Comparison of ENCODE assay signal across 21 mouse cellular contexts in the genomic region with DNA sequence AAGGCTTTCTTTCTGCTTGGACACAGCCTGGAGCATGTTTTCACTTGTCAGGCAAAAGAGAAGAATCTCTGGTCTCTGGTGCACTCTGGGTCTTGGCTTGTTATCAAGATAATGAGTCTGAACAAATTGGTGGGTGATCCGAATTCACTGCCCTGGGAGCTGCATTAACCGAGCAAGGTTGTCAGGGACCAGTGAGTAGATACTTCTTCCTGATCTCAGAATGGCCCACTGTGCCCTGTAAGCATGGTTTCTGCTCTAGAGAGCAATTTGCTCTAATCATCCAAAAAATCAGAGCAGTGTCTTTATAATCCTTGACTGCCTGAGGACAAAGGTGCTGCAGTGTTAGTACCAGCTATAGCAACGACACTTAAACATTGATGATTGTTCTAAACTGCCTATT.
DNase-seq lines count a peak whose midpoint lies in the region; ATAC-seq and TF ChIP-seq lines count a peak whose summit lies in the region.
"Had no signal": no experiment of that assay in that cellular context is flagged by ENCODE, and none has a peak within 500 bp of the region (broad histone marks: within the 10 kb centered on the region; RNA-seq: fewer than 3 reads in every experiment).

No protein-coding gene starts in this region.

- no peaks in the 10 kb centered on the region for H3K27me3 ChIP-seq in heart, embryonic 10.5 days (ENCODE audit: insufficient read depth, poor library complexity, severe bottlenecking)
- no peaks in the 10 kb centered on the region for H3K27me3 ChIP-seq in midbrain, postnatal 0 days (ENCODE audit: insufficient read depth, low read length)
- H3K27me3 ChIP-seq in midbrain, embryonic 13.5 days = no peaks in the 10 kb centered on the region
- H3K27me3 ChIP-seq: forebrain, embryonic 15.5 days; hindbrain, embryonic 12.5 days had no signal

- H3K4me3 ChIP-seq in heart, embryonic 10.5 days = no peak overlapping the region
- no peak overlapping the region for H3K4me3 ChIP-seq in midbrain, postnatal 0 days (ENCODE audit: low read depth, low read length)
- H3K4me3 ChIP-seq in midbrain, embryonic 13.5 days (replicated peaks) = no peak overlapping the region
- H3K4me3 ChIP-seq: forebrain, embryonic 10.5 days; forebrain, embryonic 15.5 days; hindbrain, embryonic 12.5 days had no signal

- 71% methylated on average over 3 of the region's 3 CpGs for WGBS in heart, embryonic 10.5 days
- 24% methylated on average over 3 of the region's 3 CpGs for WGBS in midbrain, postnatal 0 days
- 28% methylated on average over 3 of the region's 3 CpGs for WGBS in midbrain, embryonic 13.5 days

- H3K27ac ChIP-seq in heart, embryonic 10.5 days = no peak overlapping the region
- H3K27ac ChIP-seq in midbrain, postnatal 0 days (ENCODE audit: low read depth, low read length) = no peak overlapping the region
- H3K27ac ChIP-seq in midbrain, embryonic 13.5 days = no peak overlapping the region
- H3K27ac ChIP-seq: forebrain, embryonic 10.5 days; forebrain, embryonic 15.5 days; hindbrain, embryonic 12.5 days had no signal

- ATAC-seq in midbrain, postnatal 0 days (ENCODE audit: low FRiP score) = no peak
- no peak for ATAC-seq in midbrain, embryonic 13.5 days
- ATAC-seq: activated CD4-positive, CD25-positive, alpha-beta regulatory T cell, adult 4 months; forebrain, embryonic 15.5 days; hindbrain, embryonic 16.5 days; inflammation-experienced regulatory T-cells, adult 6 months; intestine, embryonic 16.5 days had no signal

- H3K4me2 ChIP-seq in midbrain, postnatal 0 days (ENCODE audit: low read depth, low read length, poor library complexity, severe bottlenecking) = no peak overlapping the region
- H3K4me2 ChIP-seq in midbrain, embryonic 13.5 days (replicated peaks) = no peak overlapping the region
- H3K4me2 ChIP-seq: forebrain, embryonic 15.5 days; heart, embryonic 11.5 days; hindbrain, embryonic 12.5 days had no signal

- DNase-seq in heart, embryonic 10.5 days (ENCODE audit: low spot score) = peak; percentile 13
- no peak for DNase-seq in heart, adult 9 months (ENCODE audit: low spot score in 2 of 2)
- DNase-seq in midbrain, postnatal 0 days (ENCODE audit: low spot score) = peak; percentile 4
- peak; percentile 57 for DNase-seq in retina, postnatal 1 day
- no peak for DNase-seq in thymus, postnatal 10 days (ENCODE audit: low spot score in 2 of 2)
- DNase-seq: adrenal gland, adult 8-10 months; adrenal gland, postnatal 25 days; B cell, adult 2 months; cerebellum, adult 18-20 months; cerebellum, adult 9-10 months; gastrocnemius, postnatal 25 days; heart, adult 18-20 months had no signal

- TF ChIP-seq CTCF in midbrain, postnatal 0 days (IDR thresholded peaks at IDR 0.05) = no peak

- no peak overlapping the region for H3K9ac ChIP-seq in midbrain, postnatal 0 days (replicated peaks; ENCODE audit: low read length, poor library complexity, severe bottlenecking)
- H3K9ac ChIP-seq in midbrain, embryonic 13.5 days (replicated peaks) = no peak overlapping the region
- H3K9ac ChIP-seq: forebrain, embryonic 15.5 days; hindbrain, embryonic 12.5 days had no signal

- no peaks in the 10 kb centered on the region for H3K36me3 ChIP-seq in heart, embryonic 10.5 days
- no peaks in the 10 kb centered on the region for H3K36me3 ChIP-seq in midbrain, postnatal 0 days (ENCODE audit: insufficient read depth, low read length)
- H3K36me3 ChIP-seq in midbrain, embryonic 13.5 days = no peaks in the 10 kb centered on the region
- H3K36me3 ChIP-seq: forebrain, embryonic 10.5 days; forebrain, embryonic 15.5 days; hindbrain, embryonic 12.5 days had no signal

- no peaks in the 10 kb centered on the region for H3K4me1 ChIP-seq in heart, embryonic 10.5 days
- no peaks in the 10 kb centered on the region for H3K4me1 ChIP-seq in midbrain, postnatal 0 days (ENCODE audit: insufficient read depth, low read length)
- no peaks in the 10 kb centered on the region for H3K4me1 ChIP-seq in midbrain, embryonic 13.5 days (replicated peaks)
- H3K4me1 ChIP-seq: hindbrain, embryonic 12.5 days had no signal

- H3K9me3 ChIP-seq in heart, embryonic 10.5 days = no peaks in the 10 kb centered on the region
- no peaks in the 10 kb centered on the region for H3K9me3 ChIP-seq in midbrain, postnatal 0 days (ENCODE audit: low read length)
- H3K9me3 ChIP-seq in midbrain, embryonic 13.5 days = no peaks in the 10 kb centered on the region
- H3K9me3 ChIP-seq: forebrain, embryonic 10.5 days; forebrain, embryonic 15.5 days; hindbrain, embryonic 12.5 days had no signal

Comparison
In these comparisons a context has a peak if more than half of its experiments do, and no peak if none do; other contexts are left out.
1. DNase-seq: peak in heart, embryonic 10.5 days (single experiment), midbrain, postnatal 0 days (single experiment) and retina, postnatal 1 day (single experiment); none in heart, adult 9 months (0 of 2) and thymus, postnatal 10 days (0 of 2).